Mouse (Mus musculus): ENCODE results near the gene Ddx5.
"Not testable (repeated sequence)": the region's sequence is repeated elsewhere in the genome, so short reads cannot be mapped to it uniquely, and the experiment has no call there.

Gene Ddx5

DNA sequence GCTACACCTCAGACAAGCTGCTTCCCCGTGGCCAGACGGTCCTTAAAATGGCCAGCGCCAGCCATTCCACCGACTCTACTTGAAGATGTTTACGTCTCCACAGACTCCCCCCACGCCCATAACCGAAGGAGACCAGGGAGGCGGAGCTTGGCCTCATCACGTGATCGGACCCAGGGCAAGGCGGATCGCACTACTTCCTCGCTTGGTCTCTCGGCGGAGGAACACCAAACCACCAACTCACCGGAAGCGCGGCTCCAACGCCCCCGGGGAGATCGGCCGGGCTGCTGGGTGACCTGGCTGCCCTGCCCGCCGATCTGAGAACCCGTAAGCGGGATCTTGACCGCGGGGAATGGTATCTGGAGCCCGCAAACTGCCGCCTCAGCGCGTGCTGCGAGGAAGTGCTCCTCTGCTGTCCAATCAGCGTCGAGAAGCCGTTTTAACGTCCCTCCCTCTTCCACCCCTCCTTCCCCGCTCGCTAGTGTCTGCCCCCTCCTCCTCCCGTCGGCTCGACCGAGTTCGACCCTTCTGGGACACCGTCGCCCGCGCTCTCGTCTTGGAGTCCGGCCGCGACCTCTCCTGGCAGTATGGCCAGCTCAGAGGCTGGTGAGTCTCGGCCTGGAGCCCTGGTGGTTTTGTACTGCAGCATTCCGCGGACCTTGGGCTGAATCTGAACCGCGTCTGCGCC, at the start of gene Ddx5, which contains the start of gene Cep95:
TSS of gene Ddx5 (minus strand) at position 411 of the 685 bp plus-strand sequence.
TSS of gene Cep95 (plus strand) at position 478 of the 685 bp plus-strand sequence.
- peak; percentile 95 for DNase-seq (ENCODE audit: low read depth, low spot score)

DNA sequence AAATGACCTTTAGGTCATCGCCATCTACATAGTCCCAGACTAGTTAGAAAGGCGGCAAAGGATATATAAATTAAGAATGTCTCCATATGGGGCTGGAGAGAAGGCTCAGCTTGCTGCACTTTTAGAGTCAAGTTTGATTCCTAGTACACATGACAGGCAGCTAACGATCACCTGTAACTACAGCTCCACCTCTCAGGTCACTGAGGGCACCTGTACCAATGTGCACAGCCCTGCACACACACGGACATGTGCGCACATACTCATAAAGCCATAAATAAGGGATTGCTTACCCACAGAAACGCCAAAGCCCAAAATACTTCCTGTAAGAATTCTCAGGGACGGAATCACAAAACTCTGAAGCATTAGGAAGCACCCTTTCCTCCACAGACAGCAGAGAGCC, 39.1 kb upstream of the Ddx5 start:
- no peak for DNase-seq (ENCODE audit: low read depth, low spot score)

DNA sequence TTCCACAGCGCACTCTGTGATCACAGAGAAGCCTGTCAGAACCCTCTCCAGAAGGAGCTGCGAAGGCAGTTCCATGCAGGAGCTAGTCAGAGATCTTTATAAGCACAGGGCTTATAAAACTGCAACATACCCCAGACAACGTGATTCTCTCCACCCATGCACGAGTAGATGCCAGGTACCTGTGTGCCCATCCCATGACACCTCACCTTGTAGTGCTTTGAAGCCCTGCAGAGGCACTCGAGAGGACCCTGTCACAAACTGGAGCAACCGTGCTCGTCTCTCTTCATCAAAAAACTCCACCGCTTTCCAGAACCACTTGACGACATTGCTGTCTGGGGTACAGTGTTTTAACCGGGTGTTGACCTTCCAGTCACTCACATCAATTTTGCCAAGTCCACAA, 35.4 kb upstream of the Ddx5 start:
- no peak for DNase-seq (ENCODE audit: low read depth, low spot score)

GRCm38 (mm10) chr11:106823741-106824140, 34.8 kb upstream of the Ddx5 start:
- no peak for DNase-seq (ENCODE audit: low read depth, low spot score)

- no peak for DNase-seq (ENCODE audit: low read depth, low spot score)
These were observed 33.9 kb upstream of the Ddx5 start for GRCm38 (mm10) chr11:106822911-106823310.

- DNase-seq (ENCODE audit: low read depth, low spot score) = no peak
These were observed 33.5 kb upstream of the Ddx5 start for GRCm38 (mm10) chr11:106822491-106822890.

GRCm38 (mm10) chr11:106821397-106821796, 32.4 kb upstream of the Ddx5 start:
- DNase-seq (ENCODE audit: low read depth, low spot score) = no peak

DNA sequence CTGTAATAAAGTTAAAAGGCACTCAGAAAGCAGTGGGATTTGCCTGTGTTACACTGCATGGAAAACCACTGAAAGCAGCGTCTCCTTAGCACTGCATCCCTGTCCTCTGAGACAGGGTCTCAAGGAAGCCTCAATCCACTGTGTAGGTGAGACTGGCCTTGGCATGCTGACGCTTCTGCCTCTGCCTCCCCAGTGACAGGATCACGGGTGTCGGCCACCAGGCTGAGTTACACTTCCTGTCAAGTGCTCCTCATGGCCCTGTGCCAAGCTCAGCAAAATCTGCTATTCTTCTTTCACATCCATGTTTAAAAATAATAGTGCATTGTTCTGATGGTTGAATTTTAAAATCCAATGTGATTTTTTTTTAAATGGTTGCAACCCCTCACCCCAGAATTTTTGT, 32.0 kb upstream of the Ddx5 start:
- no peak for DNase-seq (ENCODE audit: low read depth, low spot score)

DNA sequence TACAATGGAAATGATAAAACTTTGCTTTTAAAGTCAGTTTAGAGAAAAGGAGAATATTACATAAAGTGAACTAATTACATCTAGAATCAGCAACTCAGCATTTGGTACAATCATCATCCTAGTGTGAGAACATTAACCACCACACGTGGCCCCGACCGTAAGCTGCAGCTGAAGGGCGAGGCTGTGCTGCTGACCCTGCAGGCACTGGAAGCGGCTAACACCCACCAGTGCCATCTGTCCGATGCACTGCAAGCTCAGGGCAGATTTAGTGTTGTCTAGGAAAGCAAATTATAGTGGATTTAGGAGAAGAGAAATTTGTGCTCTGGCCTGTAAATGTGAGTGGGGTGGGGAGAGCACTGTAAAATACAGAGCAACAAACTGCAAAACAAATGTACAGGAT, 31.3 kb upstream of the Ddx5 start:
- peak; percentile 33 for DNase-seq (ENCODE audit: low read depth, low spot score)

GRCm38 (mm10) chr11:106819595-106819994, 30.6 kb upstream of the Ddx5 start:
- no peak for DNase-seq (ENCODE audit: low read depth, low spot score)

DNA sequence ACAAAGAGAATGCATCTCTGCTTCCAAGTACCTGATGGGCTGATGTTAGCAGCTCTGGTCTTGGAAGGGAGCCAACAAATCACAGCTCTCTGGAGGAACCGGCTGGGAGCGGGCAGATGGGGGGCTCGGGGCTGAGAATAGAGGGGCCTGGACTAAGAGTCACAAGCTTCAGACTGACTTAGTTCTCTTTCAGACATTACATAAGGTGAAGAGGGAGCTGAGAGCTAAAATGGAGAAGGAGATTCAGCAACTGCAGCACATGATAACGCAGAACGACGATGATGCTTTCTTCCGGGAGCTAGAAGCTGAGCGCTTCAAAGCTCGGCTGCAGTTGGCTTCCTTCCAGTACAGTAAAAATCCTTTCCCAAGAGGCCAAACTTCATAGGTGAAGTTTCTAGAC, 29.4 kb upstream of the Ddx5 start:
- no peak for DNase-seq (ENCODE audit: low read depth, low spot score)

DNA sequence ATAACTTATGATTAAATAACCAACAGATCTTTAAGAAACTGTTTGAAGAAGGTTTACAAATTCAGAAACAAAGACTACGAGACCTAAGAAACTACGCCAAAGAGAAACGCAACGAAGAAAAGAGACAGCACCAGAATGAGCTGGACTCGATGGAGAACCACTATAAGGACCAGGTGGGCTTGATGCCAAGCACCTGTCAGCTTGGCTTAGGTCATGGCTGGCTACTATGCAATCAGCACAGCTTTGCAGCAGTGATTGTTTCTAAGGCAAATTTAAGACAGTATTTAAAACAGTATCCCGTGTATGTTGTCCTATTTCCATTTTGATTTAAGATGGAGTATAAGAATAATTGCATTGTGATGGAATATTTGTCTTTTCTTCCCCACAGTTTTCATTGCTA, 28.8 kb upstream of the Ddx5 start:
- no peak for DNase-seq (ENCODE audit: low read depth, low spot score)

DNA sequence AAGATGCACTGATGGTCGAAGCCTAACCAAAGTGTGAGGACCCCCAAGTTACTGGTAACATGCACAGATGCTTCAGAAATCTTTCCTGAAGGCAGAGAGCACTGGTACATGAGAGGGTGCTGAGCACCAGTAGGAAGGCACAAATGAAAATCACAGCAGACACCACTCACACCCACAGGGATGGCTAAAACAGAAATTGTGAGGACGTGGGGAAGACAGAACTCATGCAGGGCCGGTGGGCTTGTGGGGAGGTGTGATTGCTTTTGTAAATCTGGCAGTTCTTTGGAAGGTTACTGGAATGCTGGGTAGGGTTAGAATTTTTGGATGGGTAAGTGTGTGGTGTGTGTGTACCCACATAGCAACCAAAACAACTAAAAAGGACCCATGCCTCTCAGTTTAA, 28.2 kb upstream of the Ddx5 start:
- DNase-seq (ENCODE audit: low read depth, low spot score) = no peak

- no peak for DNase-seq (ENCODE audit: low read depth, low spot score)
These were observed 27.3 kb upstream of the Ddx5 start for GRCm38 (mm10) chr11:106816316-106816715.

GRCm38 (mm10) chr11:106815761-106816160, 26.8 kb upstream of the Ddx5 start:
- no peak for DNase-seq (ENCODE audit: low read depth, low spot score)

- no peak for DNase-seq (ENCODE audit: low read depth, low spot score)
These were observed 26.3 kb upstream of the Ddx5 start for GRCm38 (mm10) chr11:106815331-106815730.

- no peak for DNase-seq (ENCODE audit: low read depth, low spot score)
These were observed 25.8 kb upstream of the Ddx5 start for GRCm38 (mm10) chr11:106814601-106815320.

- no peak for DNase-seq (ENCODE audit: low read depth, low spot score)
These were observed 23.6 kb upstream of the Ddx5 start for GRCm38 (mm10) chr11:106812410-106813136.

DNA sequence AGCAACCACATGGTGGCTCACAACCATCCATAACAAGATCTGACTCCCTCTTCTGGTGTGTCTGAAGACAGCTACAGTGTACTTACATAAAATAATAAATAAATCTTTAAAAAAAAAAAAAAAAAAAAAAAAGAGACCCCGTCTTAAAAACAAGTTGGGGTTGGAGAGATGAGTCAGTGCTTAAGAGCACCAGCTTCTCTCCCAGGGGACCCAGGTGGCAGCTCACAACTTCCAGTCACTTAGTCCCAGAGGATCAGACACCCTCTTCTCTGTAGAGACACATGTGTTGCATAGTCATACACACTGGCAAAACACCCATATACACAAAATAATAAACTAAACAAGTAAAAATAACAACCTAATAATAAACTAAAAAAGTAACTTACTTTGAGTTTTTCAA, 18.5 kb upstream of the Ddx5 start:
- not testable (repeated sequence) for DNase-seq (ENCODE audit: low read depth, low spot score)

GRCm38 (mm10) chr11:106802069-106802627, 13.2 kb upstream of the Ddx5 start:
- DNase-seq (ENCODE audit: low read depth, low spot score) = no peak

- DNase-seq (ENCODE audit: low read depth, low spot score) = no peak
These were observed 6.7 kb upstream of the Ddx5 start for GRCm38 (mm10) chr11:106795679-106796078.

- no peak for DNase-seq (ENCODE audit: low read depth, low spot score)
These were observed 4.9 kb upstream of the Ddx5 start for GRCm38 (mm10) chr11:106793846-106794245.
